Mouse (Mus musculus): ENCODE data around the gene Nefh.

GRCm38 (mm10) chr11:4953401-4953800 is 5.5 kb upstream of the Nefh start:
- TF ChIP-seq POLR2A (IDR thresholded peaks at IDR 0.05; ENCODE audit: borderline replicate concordance, low read depth, low read length) (no peak), CTCF (IDR thresholded peaks at IDR 0.05; ENCODE audit: low read depth, low read length) (no peak)

Measured in bone marrow macrophage, adult 2 months (primary cell).